Mouse (Mus musculus) heart, embryonic 11.5 days (tissue): ENCODE results near the gene Fam3c. TPM values are rescaled to one million over a fixed set of nuclear protein-coding genes. Genes with fewer than 3 reads are reported as not detected.

ENCODE experiments used
- ATAC-seq: fragments of 200-750 bp; cut with Nextera tagmentation; replicated peaks from 2 replicates; pipeline ENCODE4 v1.8.0; 2017; ENCODE audit warnings: moderate library complexity; ENCODE audit not compliant: insufficient number of reproducible peaks, low FRiP score, low TSS enrichment
- H3K27ac ChIP-seq: fragments of 300-500 bp; sonication (generic); 2 replicates; pipeline ENCODE4 v1.5.1; 2014; ENCODE audit warnings: mild to moderate bottlenecking, low read depth, low read length
- H3K27me3 ChIP-seq: fragments of 300-500 bp; sonication (generic); 2 replicates; pipeline ENCODE4 v1.6.1; 2014; ENCODE audit warnings: mild to moderate bottlenecking, low read length, mixed read lengths; ENCODE audit not compliant: control insufficient read depth, insufficient read depth
- H3K36me3 ChIP-seq: fragments of 300-500 bp; sonication (generic); 2 replicates; pipeline ENCODE4 v1.6.1; 2014; ENCODE audit warnings: mild to moderate bottlenecking, low read length, moderate library complexity, mixed read lengths; ENCODE audit not compliant: control insufficient read depth, insufficient read depth
- H3K4me1 ChIP-seq: fragments of 300-500 bp; sonication (generic); 2 replicates; pipeline ENCODE4 v1.6.1; 2014; ENCODE audit warnings: low read length; ENCODE audit not compliant: control insufficient read depth, insufficient read depth
- H3K4me2 ChIP-seq: fragments of 300-500 bp; sonication (generic); 2 replicates; pipeline ENCODE4 v1.6.1; 2014; ENCODE audit warnings: mild to moderate bottlenecking, moderate library complexity
- H3K4me3 ChIP-seq: fragments of 300-500 bp; sonication (generic); 2 replicates; pipeline ENCODE4 v1.5.1; 2014; ENCODE audit warnings: low read depth, low read length
- H3K9ac ChIP-seq: fragments of 300-500 bp; sonication (generic); 2 replicates; pipeline ENCODE4 v1.6.1; 2014; ENCODE audit warnings: mild to moderate bottlenecking, low read depth, low read length, moderate library complexity
- H3K9me3 ChIP-seq: fragments of 300-500 bp; sonication (generic); replicated peaks from 2 replicates; pipeline ENCODE4 v1.6.1; 2016; ENCODE audit warnings: low read length; ENCODE audit not compliant: control insufficient read depth
- WGBS: fragments of 180-500 bp; shearing (Covaris S2); extraction: QIAGEN DNeasy Blood & Tissue Kit; methylation state at CpG from one replicate; pipeline ENCODE4 v1.1.7; 2014; ENCODE audit not compliant: insufficient replicate concordance; 5-methylcytosine and 5-hydroxymethylcytosine counted together
- polyA plus RNA-seq: library from polyadenylated mRNA; unstranded; fragments of >200 nt; fragmentation: Nextera tagmentation; extraction: Ambion mirVana; gene quantifications from 2 replicates; pipeline ENCODE4 v1.2.1, GENCODE M21; 2014

The Fam3c gene
- polyA plus RNA-seq, 1 experiment from 2014 or later: 47.9 TPM

DNA sequence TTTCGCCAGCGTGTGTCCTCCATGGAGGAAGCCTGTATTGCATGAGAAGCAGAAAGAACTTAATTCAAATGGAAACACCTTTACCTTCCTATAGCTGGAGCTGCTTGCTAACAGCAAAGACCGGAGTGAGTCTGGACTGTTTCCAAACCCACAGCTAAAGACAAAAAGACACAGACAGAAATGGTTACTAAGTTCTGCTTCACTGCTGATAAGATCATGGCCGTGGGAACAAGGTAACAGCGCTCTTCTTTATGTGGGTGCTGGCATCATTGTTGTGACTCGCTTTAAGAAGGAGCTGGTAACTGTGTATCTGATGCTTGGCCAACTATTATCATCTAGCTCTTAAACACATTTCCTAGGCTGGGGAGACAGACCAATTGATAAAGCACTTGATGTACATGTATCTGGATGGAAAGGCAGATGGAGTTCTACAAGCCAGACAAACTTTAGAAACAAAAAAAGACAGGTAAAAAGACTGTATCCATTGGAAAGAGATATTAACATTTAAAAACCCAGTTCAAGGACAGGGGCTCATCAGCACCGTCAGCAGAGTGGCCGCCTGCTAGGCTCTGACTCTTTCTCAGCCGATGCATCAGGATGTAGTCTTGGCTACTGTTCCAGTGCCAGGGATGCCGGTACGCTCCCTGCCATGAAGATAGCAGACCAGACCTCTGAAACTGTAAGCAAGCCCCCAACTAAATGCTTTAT, 6.4 kb downstream of the Fam3c start:
- Histone ChIP-seq H3K4me2 (peak overlapping the region; percentile 32; the same call in 1 of the 2 replicates), H3K27ac (no peak overlapping the region), H3K4me1 (peaks cover 19% of the 10 kb centered on the region), H3K4me3 (no peak overlapping the region), H3K9ac (no peak overlapping the region), H3K36me3 (no peaks in the 10 kb centered on the region), H3K9me3 (no peaks in the 10 kb centered on the region), H3K27me3 (no peaks in the 10 kb centered on the region)
- ATAC-seq: no peak
- WGBS: 78% methylated on average over 11 of the region's 11 CpGs

DNA sequence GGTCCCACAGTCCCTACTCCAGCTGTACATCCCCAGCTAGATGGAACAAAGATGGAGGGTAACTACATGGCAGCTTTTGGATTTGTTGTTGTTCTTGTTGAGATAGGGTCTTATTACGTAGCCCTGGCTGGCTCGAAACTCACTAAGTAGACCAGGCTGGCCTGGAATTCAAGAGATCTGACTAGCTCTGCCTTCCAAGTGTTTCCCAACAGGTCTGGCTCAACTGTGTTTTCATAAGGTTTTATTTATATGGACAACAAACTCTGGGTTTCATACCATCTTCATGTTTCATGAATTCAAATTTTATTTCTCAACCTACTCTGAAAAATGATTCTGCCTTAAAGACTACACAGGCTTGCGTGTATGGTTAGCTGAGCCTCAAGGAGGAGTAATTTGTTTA, 7.1 kb downstream of the Fam3c start:
- 91% methylated on average over 3 of the region's 3 CpGs for WGBS
- ATAC-seq: no peak
- H3K4me1 ChIP-seq: peaks cover 22% of the 10 kb centered on the region

DNA sequence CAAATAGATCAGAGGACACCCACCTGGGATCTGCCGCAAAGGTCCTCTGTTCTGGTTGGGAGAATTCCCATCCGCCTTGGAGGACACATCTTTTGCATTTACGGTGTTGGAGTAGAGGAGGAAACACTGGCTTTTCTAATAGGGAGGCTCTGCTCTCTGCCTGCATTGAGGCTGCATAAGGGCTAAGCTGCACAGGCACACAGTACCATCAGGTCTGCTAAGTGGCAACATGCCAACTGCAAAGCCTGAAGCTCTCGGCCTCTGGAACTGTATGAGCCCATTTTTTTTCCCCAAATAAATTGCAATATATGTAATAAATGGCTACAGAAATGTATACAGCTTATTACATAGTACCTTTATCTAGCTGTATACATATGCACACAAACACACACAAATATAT, 7.9 kb downstream of the Fam3c start:
- no peaks in the 10 kb centered on the region for H3K9me3 ChIP-seq
- H3K27ac ChIP-seq: no peak overlapping the region
- WGBS: 88% methylated on average over 4 of the region's 4 CpGs

More for the DNA sequence above, 7.1 kb downstream of the Fam3c start:
- H3K27ac ChIP-seq: no peak overlapping the region
- H3K9ac ChIP-seq: no peak overlapping the region
- no peaks in the 10 kb centered on the region for H3K36me3 ChIP-seq
- H3K9me3 ChIP-seq: no peaks in the 10 kb centered on the region
- H3K4me3 ChIP-seq: no peak overlapping the region
- H3K4me2 ChIP-seq: no peak overlapping the region
- no peaks in the 10 kb centered on the region for H3K27me3 ChIP-seq

DNA sequence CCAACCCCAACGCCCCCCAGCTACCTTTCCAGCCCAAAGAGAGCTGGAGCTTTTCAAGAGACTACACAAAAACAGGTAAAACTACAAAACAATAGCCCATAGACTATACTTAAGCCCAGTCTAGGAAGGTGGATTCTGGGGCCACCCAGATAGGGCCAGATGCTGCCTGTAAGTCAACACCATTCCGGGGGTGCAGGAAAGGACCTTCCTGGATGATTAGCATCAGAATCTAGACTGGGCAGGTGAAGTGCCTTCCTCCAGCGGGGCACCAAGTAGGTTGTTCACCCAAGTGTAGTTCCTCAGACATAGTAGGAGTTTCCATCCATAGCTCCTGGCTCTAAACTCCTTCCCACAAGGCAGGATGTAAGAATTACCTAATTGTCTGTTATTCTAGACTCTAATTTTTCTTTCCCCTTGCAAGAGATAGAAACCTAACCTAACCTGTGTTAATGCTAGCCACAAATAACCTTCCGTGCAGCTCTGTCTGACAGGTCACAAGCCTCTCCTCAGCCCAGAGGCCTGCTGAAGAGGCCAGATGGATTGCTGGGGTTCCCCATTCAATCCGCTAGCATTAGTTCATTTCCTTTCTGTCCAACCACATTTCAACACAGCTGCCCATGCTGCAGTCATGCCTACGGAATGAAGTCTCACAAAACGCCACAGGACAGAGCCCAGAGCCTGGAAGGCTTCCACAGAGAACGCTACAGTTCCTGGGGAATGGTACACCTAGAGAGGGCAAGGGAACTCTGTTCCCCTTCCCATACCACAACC, 8.7 kb downstream of the Fam3c start:
- H3K4me2 ChIP-seq: no peak overlapping the region
- H3K27ac ChIP-seq: no peak overlapping the region
- H3K36me3 ChIP-seq: no peaks in the 10 kb centered on the region
- H3K27me3 ChIP-seq: no peaks in the 10 kb centered on the region
- no peaks in the 10 kb centered on the region for H3K9me3 ChIP-seq
- ATAC-seq: no peak
- 59% methylated on average over 8 of the region's 8 CpGs for WGBS
- H3K4me1 ChIP-seq: peaks cover 22% of the 10 kb centered on the region
- no peak overlapping the region for H3K9ac ChIP-seq
- H3K4me3 ChIP-seq: no peak overlapping the region

More for the DNA sequence above, 7.9 kb downstream of the Fam3c start:
- no peak for ATAC-seq
- Histone ChIP-seq H3K36me3 (no peaks in the 10 kb centered on the region), H3K9ac (no peak overlapping the region), H3K4me1 (peaks cover 22% of the 10 kb centered on the region), H3K27me3 (no peaks in the 10 kb centered on the region), H3K4me3 (no peak overlapping the region), H3K4me2 (no peak overlapping the region)

DNA sequence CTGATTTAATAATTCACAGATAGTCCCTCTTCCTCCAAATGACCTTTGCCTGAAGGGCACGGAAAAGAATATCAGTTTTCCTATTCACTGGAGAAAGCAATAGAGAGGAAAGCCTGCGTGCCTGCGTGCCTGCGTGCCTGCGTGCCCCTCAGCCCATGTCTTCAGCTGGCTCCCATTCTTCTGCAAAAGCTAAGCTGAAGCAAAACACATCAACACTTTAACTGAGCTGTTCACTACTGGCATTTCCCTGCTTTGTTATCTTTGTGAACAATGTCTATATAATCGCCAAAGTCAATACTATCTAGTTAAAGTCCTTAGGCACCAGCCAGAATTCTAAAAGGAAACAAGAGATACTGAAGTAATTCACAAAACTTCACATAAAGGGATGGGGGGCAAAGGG, 11.6 kb downstream of the Fam3c start:
- H3K9ac ChIP-seq: no peak overlapping the region
- H3K9me3 ChIP-seq: no peaks in the 10 kb centered on the region
- no peak overlapping the region for H3K4me2 ChIP-seq
- H3K36me3 ChIP-seq: 0 out of 2 replicates have a peak, but pooled peaks cover 4% of the 10 kb centered on the region
- WGBS: 38% methylated on average over 6 of the region's 6 CpGs
- H3K27me3 ChIP-seq: no peaks in the 10 kb centered on the region
- peaks cover 18% of the 10 kb centered on the region for H3K4me1 ChIP-seq
- no peak overlapping the region for H3K4me3 ChIP-seq
- no peak overlapping the region for H3K27ac ChIP-seq
- no peak for ATAC-seq

DNA sequence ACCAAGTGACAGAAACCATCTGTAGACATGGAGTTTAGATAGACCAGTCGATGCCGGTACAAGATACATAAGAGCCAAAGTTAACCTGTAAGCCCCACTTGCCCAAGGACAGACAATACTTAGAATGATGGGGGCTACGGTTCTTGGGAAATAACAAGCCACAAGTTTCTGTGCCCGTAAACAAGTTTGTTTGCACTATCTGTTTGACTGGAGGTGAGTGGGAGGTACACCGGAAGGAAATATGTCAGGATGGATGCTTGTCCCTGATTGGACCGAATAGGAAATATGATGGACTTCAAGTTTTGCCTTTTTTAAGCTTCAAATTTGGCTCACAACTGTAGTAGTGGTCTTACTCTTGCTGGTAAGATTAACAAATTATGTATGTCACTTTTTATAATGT, 12.3 kb downstream of the Fam3c start:
- peaks cover 18% of the 10 kb centered on the region for H3K4me1 ChIP-seq
- H3K27me3 ChIP-seq: no peaks in the 10 kb centered on the region
- 0 out of 2 replicates have a peak, but pooled peaks cover 4% of the 10 kb centered on the region for H3K36me3 ChIP-seq
- H3K4me2 ChIP-seq: no peak overlapping the region
- H3K9me3 ChIP-seq: no peaks in the 10 kb centered on the region
- WGBS: 87% methylated on average over 6 of the region's 6 CpGs
- ATAC-seq: no peak
- H3K27ac ChIP-seq: no peak overlapping the region
- no peak overlapping the region for H3K4me3 ChIP-seq
- no peak overlapping the region for H3K9ac ChIP-seq

DNA sequence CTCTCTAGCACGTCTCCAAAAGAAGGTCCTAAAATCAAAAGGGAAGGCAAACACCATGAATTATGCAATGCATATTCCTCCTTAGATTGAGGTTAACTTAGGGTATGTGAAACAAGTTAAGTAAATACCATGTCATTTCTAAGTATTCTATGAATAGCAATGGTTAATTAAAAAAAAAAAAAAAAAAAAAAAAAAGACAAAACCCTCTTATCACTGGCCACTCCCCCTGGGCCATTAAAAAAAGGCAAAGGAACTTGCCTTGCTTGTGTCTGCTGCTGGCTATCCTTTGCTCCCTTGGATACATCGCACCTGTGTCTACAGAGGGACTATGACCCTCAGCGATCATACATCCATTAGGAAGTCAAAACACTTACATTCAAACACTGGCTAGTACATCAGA, 12.8 kb downstream of the Fam3c start:
- Histone ChIP-seq H3K9ac (no peak overlapping the region), H3K27me3 (no peaks in the 10 kb centered on the region), H3K4me1 (peaks cover 18% of the 10 kb centered on the region), H3K4me3 (no peak overlapping the region), H3K36me3 (0 out of 2 replicates have a peak, but pooled peaks cover 4% of the 10 kb centered on the region), H3K9me3 (no peaks in the 10 kb centered on the region), H3K27ac (no peak overlapping the region), H3K4me2 (no peak overlapping the region)
- ATAC-seq: no peak
- WGBS: 87% methylated on average over 3 of the region's 3 CpGs

DNA sequence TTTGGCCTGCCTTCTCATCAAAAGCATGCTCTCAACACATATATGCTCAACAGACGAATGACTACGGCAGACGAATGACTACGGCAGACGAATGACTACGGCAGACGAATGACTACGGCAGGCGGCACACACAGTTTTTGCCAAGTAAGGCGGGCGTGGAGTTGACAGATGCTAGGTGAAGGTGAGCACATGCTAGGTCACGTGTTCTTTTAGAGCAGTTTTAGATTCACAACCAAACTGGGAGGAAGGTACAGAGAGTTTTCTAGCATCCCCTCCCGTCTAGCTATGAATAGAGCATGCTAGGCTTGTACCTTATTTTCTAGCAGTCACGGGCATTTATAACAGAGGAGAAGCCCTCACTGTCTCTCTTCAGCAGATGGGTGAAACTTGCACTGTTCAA, 15.3 kb downstream of the Fam3c start:
- Histone ChIP-seq H3K4me3 (no peak overlapping the region), H3K4me2 (no peak overlapping the region), H3K4me1 (peaks cover 9% of the 10 kb centered on the region), H3K27ac (no peak overlapping the region), H3K27me3 (no peaks in the 10 kb centered on the region), H3K9me3 (no peaks in the 10 kb centered on the region), H3K36me3 (0 out of 2 replicates have a peak, but pooled peaks cover 4% of the 10 kb centered on the region), H3K9ac (no peak overlapping the region)
- ATAC-seq: no peak
- whole genome bisulfite sequencing: 87% methylated on average over 14 of the region's 14 CpGs
